Mouse (Mus musculus): ENCODE measurements at regions not wholly inside any gene's neighbourhood (a gene's known extent, or its start where the extent isn't known, plus 50 kb on each side); places are given as distances from the start of the nearest gene placed in this dataset.
A peak's percentile ranks its signal among the peaks of the same experiment; 100 is the strongest.

- no peak for DNase-seq (ENCODE audit: low spot score in 2 of 2)
Measured at GRCm38 (mm10) chr11:48152219-48152618, 163.4 kb upstream of the Sgcd start.

DNA sequence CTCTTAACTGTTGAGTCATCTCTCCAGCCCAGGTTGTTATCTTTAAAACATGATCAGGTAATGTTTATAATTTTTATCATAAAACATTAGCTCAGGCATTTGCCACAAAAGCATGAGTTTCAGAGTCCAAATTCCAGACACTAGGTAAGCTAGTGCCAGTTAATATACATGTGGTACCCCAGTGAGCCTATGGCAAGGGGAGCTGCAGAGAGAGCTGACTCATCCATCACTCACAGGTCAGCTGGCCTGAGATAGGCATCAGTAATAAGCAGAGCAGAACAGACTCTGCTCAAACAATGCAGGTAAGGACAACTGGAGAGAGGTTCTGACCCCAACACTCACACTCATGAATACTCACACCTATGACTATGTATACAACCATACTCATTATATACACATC lies 144.6 kb upstream of the Sgcd start:
- DNase-seq (ENCODE audit: low spot score in 2 of 2), result no peak

DNA sequence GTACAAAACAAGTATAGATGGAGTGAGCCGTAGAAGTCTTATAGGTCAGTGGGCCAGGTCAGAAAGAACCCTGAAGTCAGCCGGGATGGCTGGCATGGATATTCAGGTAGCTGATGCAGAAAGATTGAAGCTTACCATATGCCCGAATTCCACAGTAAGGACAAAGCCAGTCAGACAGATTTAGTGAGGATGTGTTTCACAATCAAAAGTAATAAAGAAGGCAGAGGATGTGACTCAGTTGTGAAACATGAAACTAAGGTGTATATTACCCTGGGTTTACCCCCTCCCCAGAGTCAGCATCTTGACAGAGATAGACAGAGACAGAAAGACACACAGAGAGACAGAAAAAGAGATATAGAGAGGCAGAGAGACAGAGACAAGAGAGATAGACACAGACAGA lies 109.3 kb upstream of the Sgcd start:
- DNase-seq (ENCODE audit: low spot score in 2 of 2), result no peak

DNA sequence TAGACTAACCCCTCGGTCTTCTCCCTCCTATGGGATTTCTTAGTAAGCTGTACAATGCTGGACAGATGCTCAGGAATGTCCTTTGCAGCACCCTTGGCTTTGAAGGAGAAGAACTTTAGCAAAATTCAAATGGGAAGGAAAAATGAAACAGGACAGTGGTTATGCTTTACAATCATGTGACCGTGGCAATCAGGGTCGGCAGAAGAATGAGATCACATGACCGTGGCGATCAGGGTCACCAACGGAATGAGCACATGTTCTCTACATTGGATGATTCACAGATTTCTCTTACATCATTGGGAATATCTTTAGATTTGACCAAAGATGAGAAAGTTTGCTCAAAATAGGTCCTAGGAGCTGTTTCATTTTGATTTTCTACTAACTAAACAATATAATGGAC lies 108.7 kb upstream of the Sgcd start:
- DNase-seq (ENCODE audit: low spot score in 2 of 2), result no peak

- peak; percentile 35 to 46 for DNase-seq (ENCODE audit: low spot score in 2 of 2)
Measured at GRCm38 (mm10) chr11:48067072-48067471, 78.3 kb upstream of the Sgcd start.

GRCm38 (mm10) chr11:48063719-48064118 lies 75.0 kb upstream of the Sgcd start:
- no peak for DNase-seq (ENCODE audit: low spot score in 2 of 2)

DNA sequence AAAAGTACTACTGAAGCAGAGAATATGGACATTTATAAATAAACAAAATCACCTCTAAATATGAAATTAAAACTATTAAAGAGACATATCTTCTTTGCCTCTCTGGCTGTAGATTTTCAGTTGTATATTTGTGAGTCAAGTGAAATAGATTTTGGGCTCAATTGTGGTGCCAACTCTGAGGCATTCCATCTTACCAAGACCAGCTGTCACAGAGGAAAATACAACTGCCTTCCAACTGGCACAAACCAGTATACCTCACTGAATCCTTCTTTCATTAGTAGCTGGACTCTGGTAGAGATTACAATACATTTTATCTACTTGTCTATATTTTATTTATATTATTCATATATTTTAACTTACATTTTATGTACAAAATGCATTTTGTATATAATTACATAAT lies 72.7 kb upstream of the Sgcd start:
- DNase-seq (ENCODE audit: low spot score in 2 of 2), result no peak

DNA sequence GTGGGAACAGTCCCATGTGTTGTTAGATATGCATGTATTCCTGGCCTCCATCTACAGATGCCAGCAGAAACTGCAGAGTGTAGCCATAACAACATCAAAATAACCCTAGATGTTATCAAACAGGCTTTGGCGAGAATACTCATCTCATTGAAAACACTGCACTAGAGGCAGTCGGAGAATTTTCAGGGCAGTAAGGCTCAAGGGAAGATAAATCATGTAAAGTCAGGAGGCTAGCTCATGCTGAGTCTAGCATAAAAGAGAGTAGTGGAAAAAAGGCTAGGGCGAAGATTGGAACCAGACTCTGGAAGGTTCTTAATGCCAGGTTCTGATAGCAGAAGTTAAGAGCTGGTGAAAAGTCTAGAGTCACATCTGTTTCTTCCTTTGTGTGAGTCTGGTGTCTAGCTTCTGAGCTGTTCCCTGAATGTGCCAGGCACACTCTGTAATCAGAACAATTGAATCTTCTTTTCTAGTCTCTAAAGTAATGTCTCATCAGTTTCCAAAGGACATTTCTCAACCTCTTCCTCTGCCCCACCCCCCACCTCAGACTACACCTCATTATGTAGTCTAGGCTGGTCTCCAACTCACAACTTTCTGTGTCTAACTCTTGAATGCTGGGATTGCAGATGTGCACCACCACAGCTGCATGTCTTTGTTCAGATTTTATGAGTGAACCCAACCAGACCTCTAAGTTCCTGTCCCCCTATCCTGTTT lies 62.5 kb upstream of the Sgcd start:
- DNase-seq (ENCODE audit: low spot score in 2 of 2), result peak in 1 of 2 experiments; percentile 25

DNA sequence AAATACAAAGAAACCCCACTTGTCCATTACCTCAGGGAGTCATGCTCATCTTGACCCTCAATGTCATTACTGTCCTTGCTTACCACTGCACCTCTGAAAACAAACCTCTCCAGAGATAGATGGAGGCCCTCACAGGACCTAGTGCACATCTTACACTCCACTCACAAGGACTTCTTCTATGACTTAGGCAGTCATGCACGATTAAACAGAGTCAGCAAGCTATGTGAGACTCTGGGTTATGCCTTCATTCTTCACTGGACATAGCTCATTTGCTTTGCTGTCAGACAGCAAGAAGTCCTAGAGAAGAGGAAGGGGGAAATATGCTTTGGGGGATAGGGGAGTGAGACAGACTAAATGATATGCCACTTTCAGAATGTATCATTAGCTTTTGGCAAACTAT lies 59.5 kb upstream of the Sgcd start:
- no peak for DNase-seq (ENCODE audit: low spot score in 2 of 2)
